Mouse (Mus musculus) olfactory bulb, adult 2 months (tissue): Measurements from ENCODE around the gene Golga2.

ENCODE experiments used
- CTCF ChIP-seq: fragments of 200-500 bp; IDR thresholded peaks from 2 replicates; pipeline ENCODE4 v1.5.1; 2012; ENCODE audit warnings: low read depth, mild to moderate bottlenecking, low read length, moderate library complexity; ENCODE audit not compliant: insufficient read depth
- POLR2A ChIP-seq: fragments of 200-500 bp; IDR thresholded peaks from 2 replicates; pipeline ENCODE4 v1.6.1; 2012; ENCODE audit warnings: mild to moderate bottlenecking, low read depth, low read length, moderate library complexity; ENCODE audit not compliant: insufficient read depth

GRCm38 (mm10) chr2:32332159-32332558 is 45.0 kb downstream of the Golga2 start:
- TF ChIP-seq CTCF (no peak), POLR2A (no peak)
